Mouse (Mus musculus) adrenal gland, postnatal 10 days (tissue): ENCODE measurements at regions not wholly inside any gene's neighbourhood (a gene's known extent, or its start where the extent isn't known, plus 50 kb on each side); places are given as distances from the start of the nearest gene placed in this dataset.

ENCODE experiments used
- DNase-seq: peaks from one replicate; pipeline ENCODE4 v3.0.0; 2021; ENCODE audit warnings: mixed read lengths

- DNase-seq = peak; percentile 69
Observed at GRCm38 (mm10) chr10:55767571-55767970, 339.1 kb upstream of the Msl3l2 start.

GRCm38 (mm10) chr10:55769642-55770041 lies 337.1 kb upstream of the Msl3l2 start:
- no peak for DNase-seq

- no peak for DNase-seq
Observed at GRCm38 (mm10) chr10:55782674-55783469, 323.8 kb upstream of the Msl3l2 start.

GRCm38 (mm10) chr10:55813966-55814365 lies 292.8 kb upstream of the Msl3l2 start:
- DNase-seq = peak; percentile 14

GRCm38 (mm10) chr10:55851361-55851760 lies 255.4 kb upstream of the Msl3l2 start:
- DNase-seq = no peak

- no peak for DNase-seq
Observed at GRCm38 (mm10) chr10:55892606-55893005, 214.1 kb upstream of the Msl3l2 start.

- no peak for DNase-seq
Observed at GRCm38 (mm10) chr10:55929100-55929499, 177.6 kb upstream of the Msl3l2 start.

GRCm38 (mm10) chr10:55933993-55934392 lies 172.7 kb upstream of the Msl3l2 start:
- DNase-seq = no peak

GRCm38 (mm10) chr10:55935447-55935846 lies 171.3 kb upstream of the Msl3l2 start:
- no peak for DNase-seq

GRCm38 (mm10) chr10:55962627-55963203 lies 144.0 kb upstream of the Msl3l2 start:
- no peak for DNase-seq
